Mouse (Mus musculus): ENCODE measurements around the gene Nfatc4. TPM values are rescaled to one million over a fixed set of nuclear protein-coding genes. Genes with fewer than 3 reads are reported as not detected.

Nfatc4 gene
- polyA plus RNA-seq, 1 experiment from 2014 or later = 5.5 TPM

Other genes starting within 250 kb of the Nfatc4 start
- 0.58 TPM in 1 of 2 replicates, not detected in the other for gene Fitm1, start 247.5 kb upstream of the Nfatc4 start, polyA plus RNA-seq (2014; fragmentation: Nextera tagmentation; extraction: Ambion mirVana)
- gene Psme1, start 245.0 kb upstream of the Nfatc4 start, polyA plus RNA-seq (2014; fragmentation: Nextera tagmentation; extraction: Ambion mirVana) = 200 and 226 TPM in 2 replicates
- gene Emc9, start 237.8 kb upstream of the Nfatc4 start, polyA plus RNA-seq (2014; fragmentation: Nextera tagmentation; extraction: Ambion mirVana) = 38.9 and 48.8 TPM in 2 replicates
- 162 and 184 TPM in 2 replicates for gene Psme2, start 232.0 kb upstream of the Nfatc4 start, polyA plus RNA-seq (2014; fragmentation: Nextera tagmentation; extraction: Ambion mirVana)
- gene Rnf31, start 231.4 kb upstream of the Nfatc4 start, polyA plus RNA-seq (2014; fragmentation: Nextera tagmentation; extraction: Ambion mirVana) = 12.3 and 18.8 TPM in 2 replicates
- gene Irf9, start 219.6 kb upstream of the Nfatc4 start, polyA plus RNA-seq (2014; fragmentation: Nextera tagmentation; extraction: Ambion mirVana) = 6.6 and 8.6 TPM in 2 replicates
- gene Rec8, start 205.1 kb upstream of the Nfatc4 start, polyA plus RNA-seq (2014; fragmentation: Nextera tagmentation; extraction: Ambion mirVana) = 7.0 and 9.3 TPM in 2 replicates
- 109 and 110 TPM in 2 replicates for gene Ipo4, start 187.2 kb upstream of the Nfatc4 start, polyA plus RNA-seq (2014; fragmentation: Nextera tagmentation; extraction: Ambion mirVana)
- 2.9 TPM in 2 replicates for gene Gm49378, start 185.2 kb upstream of the Nfatc4 start, polyA plus RNA-seq (2014; fragmentation: Nextera tagmentation; extraction: Ambion mirVana)
- 55.9 and 66.9 TPM in 2 replicates for gene Tm9sf1, start 179.3 kb upstream of the Nfatc4 start, polyA plus RNA-seq (2014; fragmentation: Nextera tagmentation; extraction: Ambion mirVana)
- 0.24 TPM in 1 of 2 replicates, not detected in the other for gene Tssk4, start 173.0 kb upstream of the Nfatc4 start, polyA plus RNA-seq (2014; fragmentation: Nextera tagmentation; extraction: Ambion mirVana)
- gene Mdp1, start 162.6 kb upstream of the Nfatc4 start, polyA plus RNA-seq (2014; fragmentation: Nextera tagmentation; extraction: Ambion mirVana) = 69.0 and 75.5 TPM in 2 replicates
- 42.5 and 43.7 TPM in 2 replicates for gene Gmpr2, start 151.2 kb upstream of the Nfatc4 start, polyA plus RNA-seq (2014; fragmentation: Nextera tagmentation; extraction: Ambion mirVana)
- 550 and 603 TPM in 2 replicates for gene Nedd8, start 151.0 kb upstream of the Nfatc4 start, polyA plus RNA-seq (2014; fragmentation: Nextera tagmentation; extraction: Ambion mirVana)
- 28.3 and 28.6 TPM in 2 replicates for gene Tinf2, start 141.3 kb upstream of the Nfatc4 start, polyA plus RNA-seq (2014; fragmentation: Nextera tagmentation; extraction: Ambion mirVana)
- gene Tgm1, start 109.2 kb upstream of the Nfatc4 start, polyA plus RNA-seq (2014; fragmentation: Nextera tagmentation; extraction: Ambion mirVana) = 0.11 and 0.33 TPM in 2 replicates
- gene Rabggta, start 100.9 kb upstream of the Nfatc4 start, polyA plus RNA-seq (2014; fragmentation: Nextera tagmentation; extraction: Ambion mirVana) = 47.1 and 59.2 TPM in 2 replicates
- 73.6 and 75.5 TPM in 2 replicates for gene Dhrs1, start 77.5 kb upstream of the Nfatc4 start, polyA plus RNA-seq (2014; fragmentation: Nextera tagmentation; extraction: Ambion mirVana)
- 27.4 and 30.1 TPM in 2 replicates for gene Nop9, start 77.5 kb upstream of the Nfatc4 start, polyA plus RNA-seq (2014; fragmentation: Nextera tagmentation; extraction: Ambion mirVana)
- gene Cideb, start 64.7 kb upstream of the Nfatc4 start, polyA plus RNA-seq (2014; fragmentation: Nextera tagmentation; extraction: Ambion mirVana) = not detected in 2 replicates
- gene Ltb4r2, start 61.7 kb upstream of the Nfatc4 start, polyA plus RNA-seq (2014; fragmentation: Nextera tagmentation; extraction: Ambion mirVana) = 0.27 and 0.59 TPM in 2 replicates
- 0.19 and 0.24 TPM in 2 replicates for gene Ltb4r1, start 57.2 kb upstream of the Nfatc4 start, polyA plus RNA-seq (2014; fragmentation: Nextera tagmentation; extraction: Ambion mirVana)
- 1.9 and 3.9 TPM in 2 replicates for gene Adcy4, start 39.0 kb upstream of the Nfatc4 start, polyA plus RNA-seq (2014; fragmentation: Nextera tagmentation; extraction: Ambion mirVana)
- gene Ripk3, start 34.3 kb upstream of the Nfatc4 start, polyA plus RNA-seq (2014; fragmentation: Nextera tagmentation; extraction: Ambion mirVana) = 1.9 and 2.2 TPM in 2 replicates
- gene Nynrin, start 30.9 kb downstream of the Nfatc4 start, polyA plus RNA-seq (2014; fragmentation: Nextera tagmentation; extraction: Ambion mirVana) = 5.8 and 10.2 TPM in 2 replicates
- 0.24 and 0.91 TPM in 2 replicates for gene Cbln3, start 61.2 kb downstream of the Nfatc4 start, polyA plus RNA-seq (2014; fragmentation: Nextera tagmentation; extraction: Ambion mirVana)
- gene Khnyn, start 61.8 kb downstream of the Nfatc4 start, polyA plus RNA-seq (2014; fragmentation: Nextera tagmentation; extraction: Ambion mirVana) = 5.9 and 7.3 TPM in 2 replicates
- gene Sdr39u1, start 77.1 kb downstream of the Nfatc4 start, polyA plus RNA-seq (2014; fragmentation: Nextera tagmentation; extraction: Ambion mirVana) = 138 and 163 TPM in 2 replicates
- gene Cma1, start 121.5 kb downstream of the Nfatc4 start, polyA plus RNA-seq (2014; fragmentation: Nextera tagmentation; extraction: Ambion mirVana) = not detected in 2 replicates
- gene Cma2, start 127.8 kb downstream of the Nfatc4 start, polyA plus RNA-seq (2014; fragmentation: Nextera tagmentation; extraction: Ambion mirVana) = not detected in 2 replicates
- gene Mcpt1, start 194.8 kb downstream of the Nfatc4 start, polyA plus RNA-seq (2014; fragmentation: Nextera tagmentation; extraction: Ambion mirVana) = not detected in 2 replicates
- not detected in 2 replicates for gene Mcpt9, start 207.4 kb downstream of the Nfatc4 start, polyA plus RNA-seq (2014; fragmentation: Nextera tagmentation; extraction: Ambion mirVana)
- gene Mcpt2, start 218.9 kb downstream of the Nfatc4 start, polyA plus RNA-seq (2014; fragmentation: Nextera tagmentation; extraction: Ambion mirVana) = not detected in 2 replicates
- gene Mcpt4, start 239.2 kb downstream of the Nfatc4 start, polyA plus RNA-seq (2014; fragmentation: Nextera tagmentation; extraction: Ambion mirVana) = not detected in 2 replicates